Mouse (Mus musculus): ENCODE data around the gene Aptx. TPM values are rescaled to one million over a fixed set of nuclear protein-coding genes. Genes with fewer than 3 reads are reported as not detected.

Gene Aptx
- polyA plus RNA-seq, 1 experiment from 2014 or later: 34.6 TPM

DNA sequence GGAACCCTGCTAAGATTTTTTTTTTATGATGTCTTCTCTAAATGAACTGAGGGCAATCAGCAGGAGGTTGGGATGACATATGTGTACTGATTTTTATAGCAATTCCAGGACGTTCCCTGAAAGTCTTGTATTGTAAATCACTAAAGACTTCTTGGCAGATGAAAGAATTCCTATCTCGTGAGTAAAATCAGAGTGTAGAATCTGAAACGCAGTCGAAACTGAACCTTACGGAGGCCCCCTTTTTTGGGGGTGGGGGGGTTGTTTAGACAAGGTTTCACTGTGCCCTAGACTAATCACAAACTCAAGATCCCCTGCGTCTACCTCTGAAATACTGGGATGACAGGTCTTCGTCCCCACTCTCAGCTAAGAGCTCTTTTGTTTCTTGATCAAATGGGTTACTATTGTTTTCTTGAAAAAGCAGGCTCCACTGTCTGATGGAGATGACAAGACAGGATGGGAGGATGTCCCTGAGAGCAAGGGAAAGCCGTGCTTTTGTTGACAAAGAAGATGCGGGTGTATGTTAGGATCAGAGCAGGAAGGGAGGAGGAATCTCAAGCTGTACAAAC lies 799 bp upstream of the Aptx start:
- Histone ChIP-seq H3K27ac (replicated peaks) (peak overlapping the region; percentile 97), H3K36me3 (no peaks in the 10 kb centered on the region), H3K4me2 (replicated peaks) (peak overlapping the region; percentile 67), H3K9ac (peak overlapping the region; percentile 55), H3K4me1 (peaks cover 18% of the 10 kb centered on the region), H3K27me3 (no peaks in the 10 kb centered on the region), H3K9me3 (replicated peaks) (no peaks in the 10 kb centered on the region), H3K4me3 (replicated peaks) (peak overlapping the region; percentile 76)
- ATAC-seq (ENCODE audit: insufficient number of reproducible peaks, low FRiP score, low TSS enrichment, low read depth): no peak
- WGBS: 27% methylated on average over 9 of the region's 9 CpGs

DNA sequence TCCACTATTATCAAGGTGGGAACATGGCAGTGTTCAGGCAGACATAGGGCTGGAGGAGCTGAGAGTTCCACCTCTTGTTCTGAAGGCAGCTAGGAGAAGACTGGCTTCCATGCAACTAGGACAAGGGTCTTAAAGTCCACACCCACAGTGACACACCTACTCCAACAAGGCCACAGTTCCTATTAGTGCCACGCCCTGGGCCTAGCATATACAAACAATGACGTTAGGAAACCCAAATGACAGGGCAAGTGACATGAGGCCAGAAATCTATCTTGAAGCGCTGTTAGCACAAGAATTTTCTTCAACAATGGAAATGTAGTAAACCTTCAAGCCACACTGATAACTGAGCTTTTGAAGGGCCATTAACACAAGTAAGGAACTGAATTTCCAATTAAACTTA lies 1.2 kb downstream of the Aptx start:
- no peak for ATAC-seq (ENCODE audit: insufficient number of reproducible peaks, low FRiP score, low TSS enrichment, low read depth)
- Histone ChIP-seq H3K4me3 (replicated peaks) (peak overlapping the region; percentile 76), H3K4me2 (replicated peaks) (peak overlapping the region; percentile 67), H3K9ac (no peak overlapping the region), H3K27ac (replicated peaks) (no peak overlapping the region), H3K27me3 (no peaks in the 10 kb centered on the region), H3K4me1 (peaks cover 18% of the 10 kb centered on the region), H3K36me3 (peaks cover 3% of the 10 kb centered on the region), H3K9me3 (replicated peaks) (no peaks in the 10 kb centered on the region)
- WGBS: 83% methylated on average over 3 of the region's 3 CpGs

DNA sequence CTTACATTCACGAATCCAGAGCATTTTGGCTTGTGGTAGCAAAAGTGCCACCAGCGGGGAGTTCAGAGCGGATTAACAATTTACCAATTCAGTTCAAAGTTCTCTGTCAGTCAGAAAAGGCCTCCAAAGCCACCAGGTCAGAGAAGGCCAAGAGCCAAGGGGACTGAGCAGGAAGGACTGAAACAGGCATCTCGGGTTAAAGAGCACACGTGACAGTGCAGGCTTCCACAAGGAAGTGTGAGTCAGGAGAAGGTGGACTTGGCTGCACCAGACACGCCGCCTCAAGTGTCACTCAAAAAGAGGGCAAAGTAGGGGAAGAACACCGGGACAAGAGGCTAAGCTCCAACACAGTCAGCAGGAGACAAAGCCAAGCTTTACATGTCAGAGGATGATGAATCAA lies 2.8 kb downstream of the Aptx start:
- Histone ChIP-seq H3K36me3 (peaks cover 16% of the 10 kb centered on the region), H3K27ac (replicated peaks) (no peak overlapping the region), H3K4me2 (replicated peaks) (no peak overlapping the region), H3K27me3 (no peaks in the 10 kb centered on the region), H3K4me1 (peaks cover 18% of the 10 kb centered on the region), H3K4me3 (replicated peaks) (no peak overlapping the region), H3K9ac (no peak overlapping the region), H3K9me3 (replicated peaks) (no peaks in the 10 kb centered on the region)
- no peak for ATAC-seq (ENCODE audit: insufficient number of reproducible peaks, low FRiP score, low TSS enrichment, low read depth)
- 77% methylated on average over 8 of the region's 8 CpGs for WGBS

DNA sequence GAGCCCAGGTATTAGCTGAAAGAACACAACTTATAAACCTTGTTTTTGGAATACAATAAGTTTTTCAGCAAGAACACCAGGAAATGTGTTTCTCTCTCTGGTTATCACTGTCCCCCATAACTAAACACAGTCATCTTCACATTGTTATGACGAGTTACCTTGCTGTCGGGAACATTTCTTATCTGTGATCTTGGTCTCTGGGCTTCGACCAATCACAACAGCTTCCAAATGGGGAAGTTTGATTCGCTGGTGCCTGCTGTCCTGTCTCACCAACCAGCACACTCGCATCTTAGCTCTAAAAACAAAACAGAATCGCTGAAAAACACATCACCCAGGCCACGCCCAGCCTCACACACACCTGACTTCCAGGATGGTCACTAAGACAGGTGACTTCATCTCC lies 5.9 kb downstream of the Aptx start:
- no peak for ATAC-seq (ENCODE audit: insufficient number of reproducible peaks, low FRiP score, low TSS enrichment, low read depth)
- Histone ChIP-seq H3K4me3 (replicated peaks) (no peak overlapping the region), H3K27me3 (no peaks in the 10 kb centered on the region), H3K9ac (no peak overlapping the region), H3K27ac (replicated peaks) (no peak overlapping the region), H3K9me3 (replicated peaks) (no peaks in the 10 kb centered on the region), H3K4me1 (peaks cover 6% of the 10 kb centered on the region), H3K4me2 (replicated peaks) (no peak overlapping the region), H3K36me3 (peaks cover 43% of the 10 kb centered on the region)
- 72% methylated on average over 7 of the region's 7 CpGs for WGBS

DNA sequence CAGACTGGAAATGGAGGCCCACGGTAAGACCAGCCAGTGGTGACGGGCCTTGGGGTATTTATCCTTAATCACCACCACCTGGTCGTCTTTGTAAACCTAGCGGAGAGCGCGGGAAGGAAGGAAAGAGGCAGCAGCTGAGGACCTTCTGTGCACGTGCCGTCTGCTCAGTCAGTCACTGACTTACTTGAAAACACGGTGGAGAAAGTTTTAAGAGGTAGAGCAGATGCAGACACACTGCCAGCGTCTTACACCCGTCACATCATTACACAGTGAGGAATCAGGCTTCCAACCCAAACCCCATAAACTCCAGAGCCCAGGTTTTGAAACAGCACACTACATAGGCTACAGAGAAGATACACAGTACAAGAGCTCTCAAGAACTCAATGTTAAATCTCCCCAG lies 11.9 kb downstream of the Aptx start:
- no peaks in the 10 kb centered on the region for H3K27me3 ChIP-seq
- no peak overlapping the region for H3K9ac ChIP-seq
- ATAC-seq (ENCODE audit: insufficient number of reproducible peaks, low FRiP score, low TSS enrichment, low read depth): no peak
- H3K4me1 ChIP-seq: no peaks in the 10 kb centered on the region
- no peaks in the 10 kb centered on the region for H3K9me3 ChIP-seq (replicated peaks)
- no peak overlapping the region for H3K4me3 ChIP-seq (replicated peaks)
- 49% methylated on average over 11 of the region's 11 CpGs for WGBS
- peaks cover 72% of the 10 kb centered on the region for H3K36me3 ChIP-seq
- no peak overlapping the region for H3K4me2 ChIP-seq (replicated peaks)
- no peak overlapping the region for H3K27ac ChIP-seq (replicated peaks)

DNA sequence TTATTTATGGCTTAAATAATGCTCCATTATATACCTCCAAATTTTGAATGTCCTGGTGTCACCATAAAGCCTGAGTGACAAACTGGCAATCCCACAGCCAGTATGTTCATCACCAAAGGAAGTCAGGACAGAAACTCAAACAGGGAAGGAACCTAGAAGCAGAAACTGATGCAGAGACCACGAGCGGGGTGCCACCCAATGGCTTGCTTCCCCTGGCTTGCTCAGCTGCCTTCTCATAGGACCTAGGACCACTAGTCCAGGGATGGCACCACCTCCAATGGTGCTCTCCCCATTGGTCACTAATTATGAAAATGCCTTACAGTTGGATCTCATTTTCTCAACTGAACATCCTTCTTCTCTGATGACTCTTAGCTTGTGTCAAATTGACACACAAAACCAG lies 19.7 kb downstream of the Aptx start:
- no peak overlapping the region for H3K4me2 ChIP-seq (replicated peaks)
- 90% methylated on average over 2 of the region's 2 CpGs for WGBS
- no peaks in the 10 kb centered on the region for H3K4me1 ChIP-seq
- H3K27me3 ChIP-seq: no peaks in the 10 kb centered on the region
- ATAC-seq (ENCODE audit: insufficient number of reproducible peaks, low FRiP score, low TSS enrichment, low read depth): no peak
- no peak overlapping the region for H3K4me3 ChIP-seq (replicated peaks)
- peaks cover 26% of the 10 kb centered on the region for H3K36me3 ChIP-seq
- no peak overlapping the region for H3K9ac ChIP-seq
- no peaks in the 10 kb centered on the region for H3K9me3 ChIP-seq (replicated peaks)
- no peak overlapping the region for H3K27ac ChIP-seq (replicated peaks)

DNA sequence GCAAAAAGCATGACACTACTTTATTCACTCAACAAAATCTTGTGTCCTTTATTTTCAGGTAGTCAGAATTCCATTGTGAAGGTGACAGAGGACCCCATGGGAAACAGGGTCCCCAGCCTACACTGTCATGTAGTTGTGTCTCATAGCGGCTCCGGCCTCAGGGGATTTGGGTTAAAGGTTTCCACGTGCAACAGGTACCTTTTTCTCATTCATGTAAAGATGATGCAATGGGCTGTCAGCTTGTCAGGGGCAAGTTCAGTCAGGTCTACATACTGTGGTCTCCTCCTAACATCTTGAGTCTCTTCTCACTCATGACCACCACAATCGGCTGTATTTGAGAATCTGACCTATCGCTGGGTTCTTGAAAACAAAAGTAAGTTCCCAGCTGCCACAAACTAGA lies 20.6 kb downstream of the Aptx start:
- Histone ChIP-seq H3K27ac (replicated peaks) (no peak overlapping the region), H3K36me3 (peaks cover 18% of the 10 kb centered on the region), H3K4me1 (no peaks in the 10 kb centered on the region), H3K27me3 (no peaks in the 10 kb centered on the region), H3K4me3 (replicated peaks) (no peak overlapping the region), H3K4me2 (replicated peaks) (no peak overlapping the region), H3K9ac (no peak overlapping the region), H3K9me3 (replicated peaks) (no peaks in the 10 kb centered on the region)
- ATAC-seq (ENCODE audit: insufficient number of reproducible peaks, low FRiP score, low TSS enrichment, low read depth): no peak
- WGBS: 77% methylated on average over 5 of the region's 5 CpGs

DNA sequence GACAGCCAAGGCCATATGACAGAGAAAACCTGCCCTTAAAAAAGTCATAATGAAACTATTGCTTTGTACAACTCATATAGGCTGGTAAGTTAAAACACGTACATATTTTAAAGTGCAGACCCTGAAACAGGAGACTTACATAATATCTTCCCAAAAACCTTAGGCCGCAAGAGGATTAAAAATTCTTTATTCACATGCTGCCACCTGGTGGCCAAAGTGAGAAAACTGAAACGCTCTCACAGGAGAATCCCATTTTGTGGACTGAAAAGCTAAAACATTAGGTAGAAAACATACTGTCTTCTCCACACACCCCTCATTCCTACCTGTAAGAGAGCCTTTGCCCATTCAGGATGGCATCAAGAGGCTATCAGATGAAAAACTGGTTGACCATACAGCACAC lies 21.1 kb downstream of the Aptx start:
- WGBS: 12% methylated on average over 3 of the region's 3 CpGs
- ATAC-seq (ENCODE audit: insufficient number of reproducible peaks, low FRiP score, low TSS enrichment, low read depth): no peak
- no peaks in the 10 kb centered on the region for H3K27me3 ChIP-seq

DNA sequence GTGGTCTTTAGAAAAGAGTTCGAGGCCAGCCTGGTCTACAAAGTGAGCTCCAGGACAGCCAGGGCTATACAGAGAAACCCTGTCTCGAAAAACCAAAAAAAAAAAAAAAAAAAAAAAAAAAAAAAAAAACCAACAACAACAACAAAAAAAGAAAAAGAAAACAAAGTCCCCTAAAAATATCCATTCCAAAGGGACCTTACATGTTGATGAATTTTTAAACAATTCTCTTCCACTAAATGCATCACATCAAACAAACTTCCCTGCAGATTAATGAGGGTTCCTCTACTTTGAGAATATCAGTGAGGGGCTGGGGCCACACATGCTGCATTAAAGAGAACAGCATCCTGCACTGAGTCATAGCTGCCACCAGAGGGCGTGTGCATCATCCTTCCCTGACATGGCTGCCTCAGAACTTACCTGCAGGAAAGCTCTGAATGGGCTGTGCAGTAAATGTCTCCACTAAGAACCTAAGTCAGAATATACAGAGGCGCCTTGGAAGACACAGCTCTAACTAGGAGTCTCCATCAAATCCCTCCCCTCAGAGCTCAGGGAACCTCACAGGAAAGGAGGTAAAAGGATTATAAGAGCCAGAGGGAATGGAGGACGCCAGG lies 22.6 kb downstream of the Aptx start:
- Histone ChIP-seq H3K4me1 (0 out of 2 replicates have a peak, but pooled peaks cover 7% of the 10 kb centered on the region), H3K36me3 (0 out of 2 replicates have a peak, but pooled peaks cover 2% of the 10 kb centered on the region), H3K9ac (no peak overlapping the region), H3K4me3 (replicated peaks) (no peak overlapping the region), H3K4me2 (replicated peaks) (no peak overlapping the region), H3K27ac (replicated peaks) (no peak overlapping the region), H3K27me3 (no peaks in the 10 kb centered on the region), H3K9me3 (replicated peaks) (no peaks in the 10 kb centered on the region)
- 47% methylated on average over 5 of the region's 5 CpGs for WGBS
- no peak for ATAC-seq (ENCODE audit: insufficient number of reproducible peaks, low FRiP score, low TSS enrichment, low read depth)

More for the DNA sequence above, 21.1 kb downstream of the Aptx start:
- Histone ChIP-seq H3K9me3 (replicated peaks) (no peaks in the 10 kb centered on the region), H3K4me3 (replicated peaks) (no peak overlapping the region), H3K36me3 (peaks cover 16% of the 10 kb centered on the region), H3K9ac (no peak overlapping the region), H3K4me1 (0 out of 2 replicates have a peak, but pooled peaks cover 3% of the 10 kb centered on the region), H3K27ac (replicated peaks) (no peak overlapping the region), H3K4me2 (replicated peaks) (no peak overlapping the region)

DNA sequence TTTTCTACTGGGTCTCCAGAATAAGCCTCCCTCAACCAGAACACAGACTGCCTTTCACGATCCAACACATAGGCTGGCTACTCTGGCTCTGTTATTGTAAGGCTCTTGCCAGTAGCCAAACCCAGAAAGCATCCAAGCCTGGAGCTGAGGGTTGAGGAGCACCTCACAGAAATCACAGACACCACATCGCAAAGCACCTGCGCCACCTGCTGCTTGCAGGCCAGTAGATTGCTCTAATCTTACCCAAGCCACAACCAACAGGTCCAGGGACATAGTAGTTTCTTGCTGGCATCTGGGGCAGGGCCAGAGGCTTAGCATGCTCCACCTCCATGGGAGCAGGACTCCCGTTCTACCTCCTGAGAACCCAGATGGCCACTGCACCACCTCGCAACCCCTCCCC lies 25.9 kb downstream of the Aptx start:
- Histone ChIP-seq H3K4me1 (0 out of 2 replicates have a peak, but pooled peaks cover 7% of the 10 kb centered on the region), H3K4me2 (replicated peaks) (no peak overlapping the region), H3K27me3 (no peaks in the 10 kb centered on the region), H3K36me3 (no peaks in the 10 kb centered on the region), H3K9ac (no peak overlapping the region), H3K27ac (replicated peaks) (no peak overlapping the region), H3K4me3 (replicated peaks) (no peak overlapping the region), H3K9me3 (replicated peaks) (no peaks in the 10 kb centered on the region)
- 35% methylated on average over 5 of the region's 5 CpGs for WGBS
- ATAC-seq (ENCODE audit: insufficient number of reproducible peaks, low FRiP score, low TSS enrichment, low read depth): no peak

DNA sequence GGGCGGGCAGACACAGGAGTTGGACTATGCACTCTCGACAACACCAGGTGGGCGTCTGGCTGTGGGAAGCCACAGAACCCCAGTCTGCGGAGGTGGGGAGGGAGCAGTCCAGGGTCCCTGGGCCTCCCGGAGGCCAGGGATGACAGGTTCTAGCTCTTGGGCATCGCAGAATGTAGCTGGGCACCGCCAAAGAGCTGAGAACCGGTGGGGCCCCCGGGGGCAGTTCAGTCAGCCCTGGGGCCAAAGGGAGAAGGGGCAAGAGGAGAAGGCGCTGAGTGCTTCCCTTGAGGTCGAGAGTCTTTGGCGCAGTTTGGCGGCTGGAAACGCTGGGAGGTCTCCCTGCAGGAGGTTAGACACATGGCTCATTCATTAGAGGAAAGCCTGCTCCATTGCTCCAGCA lies 26.7 kb downstream of the Aptx start:
- no peak overlapping the region for H3K4me3 ChIP-seq (replicated peaks)
- WGBS: 10% methylated on average over 14 of the region's 14 CpGs
- H3K9ac ChIP-seq: no peak overlapping the region
- 0 out of 2 replicates have a peak, but pooled peaks cover 7% of the 10 kb centered on the region for H3K4me1 ChIP-seq
- no peak for ATAC-seq (ENCODE audit: insufficient number of reproducible peaks, low FRiP score, low TSS enrichment, low read depth)
- H3K36me3 ChIP-seq: no peaks in the 10 kb centered on the region
- no peaks in the 10 kb centered on the region for H3K9me3 ChIP-seq (replicated peaks)
- H3K27ac ChIP-seq (replicated peaks): no peak overlapping the region
- 0 out of 2 replicates have a peak overlapping the region, but pooled peaks have one; percentile 17 for H3K4me2 ChIP-seq (replicated peaks)
- no peaks in the 10 kb centered on the region for H3K27me3 ChIP-seq

DNA sequence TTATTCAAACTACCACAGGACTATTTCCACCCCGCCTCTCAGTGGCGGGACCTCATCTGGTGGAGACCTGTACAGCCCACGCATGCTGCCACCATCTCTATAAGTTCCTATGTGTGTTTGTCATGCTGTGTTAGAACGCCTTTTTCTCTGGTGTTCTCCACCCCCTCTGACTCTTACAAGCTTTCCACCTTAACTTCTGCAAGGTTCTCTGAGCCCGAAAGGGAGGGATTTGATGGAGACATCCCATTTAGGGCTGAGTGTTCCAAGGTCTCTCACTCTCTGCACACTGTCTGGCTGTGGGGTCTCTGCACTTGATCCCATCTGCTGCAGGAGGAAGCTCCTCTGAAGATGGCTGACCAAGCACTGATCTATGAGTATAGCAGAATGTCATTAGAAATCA lies 29.5 kb downstream of the Aptx start:
- Histone ChIP-seq H3K27ac (replicated peaks) (no peak overlapping the region), H3K4me1 (0 out of 2 replicates have a peak, but pooled peaks cover 7% of the 10 kb centered on the region), H3K4me2 (replicated peaks) (no peak overlapping the region), H3K9ac (no peak overlapping the region), H3K27me3 (no peaks in the 10 kb centered on the region), H3K9me3 (replicated peaks) (no peaks in the 10 kb centered on the region), H3K36me3 (no peaks in the 10 kb centered on the region), H3K4me3 (replicated peaks) (no peak overlapping the region)
- no peak for ATAC-seq (ENCODE audit: insufficient number of reproducible peaks, low FRiP score, low TSS enrichment, low read depth)
- WGBS: 92% methylated on average over 5 of the region's 5 CpGs
